Mouse (Mus musculus) limb, embryonic 15.5 days (tissue): Measurements from ENCODE around the gene Nos1ap. TPM values are rescaled to one million over a fixed set of nuclear protein-coding genes. Genes with fewer than 3 reads are reported as not detected.

Experiments
- ATAC-seq: fragments of 200-750 bp; cut with Nextera tagmentation; 2 replicates; pipeline ENCODE4 v1.8.0; 2017; ENCODE audit warnings: low read depth, moderate TSS enrichment; ENCODE audit not compliant: insufficient number of reproducible peaks, low FRiP score, low TSS enrichment
- H3K27ac ChIP-seq: fragments of 300-500 bp; sonication (generic); 2 replicates; pipeline ENCODE4 v1.5.1; 2015; ENCODE audit warnings: moderate library complexity, mild to moderate bottlenecking, inconsistent platforms
- H3K27me3 ChIP-seq: fragments of 300-500 bp; sonication (generic); 2 replicates; pipeline ENCODE4 v1.6.1; 2015; ENCODE audit warnings: inconsistent platforms
- H3K36me3 ChIP-seq: fragments of 300-500 bp; sonication (generic); 2 replicates; pipeline ENCODE4 v1.6.1; 2015; ENCODE audit warnings: inconsistent platforms
- H3K4me1 ChIP-seq: fragments of 300-500 bp; sonication (generic); 2 replicates; pipeline ENCODE4 v1.6.1; 2015; ENCODE audit warnings: inconsistent platforms
- H3K4me2 ChIP-seq: fragments of 300-500 bp; sonication (generic); 2 replicates; pipeline ENCODE4 v1.6.1; 2015; ENCODE audit warnings: mild to moderate bottlenecking, inconsistent platforms
- H3K4me3 ChIP-seq: fragments of 300-500 bp; sonication (generic); 2 replicates; pipeline ENCODE4 v1.5.1; 2015; ENCODE audit warnings: mild to moderate bottlenecking, inconsistent platforms
- H3K9ac ChIP-seq: fragments of 300-500 bp; sonication (generic); 2 replicates; pipeline ENCODE4 v1.6.1; 2015; ENCODE audit warnings: inconsistent platforms
- H3K9me3 ChIP-seq: fragments of 300-500 bp; sonication (generic); 2 replicates; pipeline ENCODE4 v1.6.1; 2016; ENCODE audit warnings: inconsistent platforms
- WGBS: fragments of 180-500 bp; shearing (Covaris S2); methylation state at CpG from one replicate; pipeline ENCODE4 v1.1.7; 2015; 5-methylcytosine and 5-hydroxymethylcytosine counted together
- polyA plus RNA-seq: library from polyadenylated mRNA; unstranded; fragments of >200 nt; fragmentation: Nextera tagmentation; extraction: Ambion mirVana; gene quantifications from 2 replicates; pipeline ENCODE4 v1.2.1, GENCODE M21; 2015

Nos1ap gene
- polyA plus RNA-seq, 1 experiment from 2014 or later = 10.1 TPM

GRCm38 (mm10) chr1:170560768-170561167 lies 28.9 kb downstream of the Nos1ap start:
- no peak overlapping the region for H3K4me2 ChIP-seq
- H3K9ac ChIP-seq = no peak overlapping the region
- no peaks in the 10 kb centered on the region for H3K27me3 ChIP-seq
- no peak overlapping the region for H3K27ac ChIP-seq
- ATAC-seq = no peak
- H3K9me3 ChIP-seq = no peaks in the 10 kb centered on the region
- H3K4me1 ChIP-seq = no peaks in the 10 kb centered on the region
- no peak overlapping the region for H3K4me3 ChIP-seq
- WGBS = 89% methylated on average over 3 of the region's 3 CpGs
- no peaks in the 10 kb centered on the region for H3K36me3 ChIP-seq

- no peak overlapping the region for H3K4me3 ChIP-seq
- 90% methylated on average over 4 of the region's 4 CpGs for WGBS
- H3K9me3 ChIP-seq = no peaks in the 10 kb centered on the region
- ATAC-seq = no peak
- H3K36me3 ChIP-seq = no peaks in the 10 kb centered on the region
- H3K4me1 ChIP-seq = 0 out of 2 replicates have a peak, but pooled peaks cover 3% of the 10 kb centered on the region
- H3K9ac ChIP-seq = no peak overlapping the region
- no peaks in the 10 kb centered on the region for H3K27me3 ChIP-seq
- H3K27ac ChIP-seq = no peak overlapping the region
- H3K4me2 ChIP-seq = no peak overlapping the region
These were observed 31.7 kb downstream of the Nos1ap start for GRCm38 (mm10) chr1:170557962-170558361.

GRCm38 (mm10) chr1:170556696-170557095 lies 33.0 kb downstream of the Nos1ap start:
- 88% methylated on average over 6 of the region's 6 CpGs for WGBS
- Histone ChIP-seq H3K27me3 (no peaks in the 10 kb centered on the region), H3K4me2 (no peak overlapping the region), H3K36me3 (no peaks in the 10 kb centered on the region), H3K9ac (no peak overlapping the region), H3K4me3 (no peak overlapping the region), H3K4me1 (0 out of 2 replicates have a peak, but pooled peaks cover 3% of the 10 kb centered on the region), H3K27ac (no peak overlapping the region), H3K9me3 (no peaks in the 10 kb centered on the region)
- no peak for ATAC-seq

- H3K9ac ChIP-seq = no peak overlapping the region
- no peaks in the 10 kb centered on the region for H3K9me3 ChIP-seq
- WGBS = 43% methylated on average over 3 of the region's 3 CpGs
- 0 out of 2 replicates have a peak, but pooled peaks cover 3% of the 10 kb centered on the region for H3K4me1 ChIP-seq
- H3K27me3 ChIP-seq = no peaks in the 10 kb centered on the region
- no peak overlapping the region for H3K27ac ChIP-seq
- ATAC-seq = no peak; the same call in 1 of the 2 replicates
- no peaks in the 10 kb centered on the region for H3K36me3 ChIP-seq
- H3K4me2 ChIP-seq = no peak overlapping the region
- no peak overlapping the region for H3K4me3 ChIP-seq
These were observed 34.7 kb downstream of the Nos1ap start for GRCm38 (mm10) chr1:170554939-170555293.

GRCm38 (mm10) chr1:170554235-170554938 lies 35.3 kb downstream of the Nos1ap start:
- H3K9me3 ChIP-seq = no peaks in the 10 kb centered on the region
- no peak overlapping the region for H3K4me2 ChIP-seq
- no peak overlapping the region for H3K4me3 ChIP-seq
- no peak overlapping the region for H3K9ac ChIP-seq
- no peak for ATAC-seq
- H3K27me3 ChIP-seq = no peaks in the 10 kb centered on the region
- WGBS = 92% methylated on average over 4 of the region's 4 CpGs
- 0 out of 2 replicates have a peak, but pooled peaks cover 3% of the 10 kb centered on the region for H3K4me1 ChIP-seq
- H3K27ac ChIP-seq = no peak overlapping the region
- no peaks in the 10 kb centered on the region for H3K36me3 ChIP-seq

DNA sequence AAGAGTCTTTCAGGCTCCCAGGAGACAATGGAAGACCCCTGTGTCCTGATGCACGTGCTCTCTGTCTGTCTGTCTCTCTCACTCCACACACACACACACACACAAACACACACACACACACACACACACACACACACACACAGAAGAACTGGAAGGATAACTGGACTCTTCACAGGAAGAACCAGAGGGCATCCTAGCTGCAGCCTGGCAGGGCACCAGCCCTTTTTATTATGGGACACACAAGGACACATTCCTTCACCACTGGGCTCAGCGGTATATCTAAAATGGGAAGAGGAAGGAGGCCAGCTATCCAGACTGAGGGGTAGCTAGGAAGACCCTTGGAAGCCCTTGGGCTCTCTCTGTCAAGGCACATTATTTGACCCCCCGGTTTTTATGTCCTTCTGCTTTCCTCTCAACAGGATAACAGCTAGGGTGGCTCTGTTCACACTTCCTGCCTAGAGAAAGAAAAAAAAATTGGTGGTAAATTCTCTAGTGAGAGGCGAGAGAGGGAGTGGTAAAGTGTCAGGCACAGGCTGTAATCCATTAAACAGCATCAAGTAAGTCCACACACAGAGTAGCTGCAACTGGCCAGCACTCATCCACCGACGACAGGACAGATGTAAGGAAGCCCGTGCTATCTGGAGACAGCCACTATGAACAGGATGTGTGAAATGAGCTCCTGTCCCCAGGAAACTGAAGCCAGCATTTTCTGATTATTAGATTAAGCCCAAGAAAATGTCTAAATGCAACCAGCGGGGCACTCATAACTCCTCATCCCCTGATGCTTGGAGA lies 38.8 kb downstream of the Nos1ap start:
- H3K27ac ChIP-seq = no peak overlapping the region
- no peak overlapping the region for H3K4me2 ChIP-seq
- H3K9ac ChIP-seq = no peak overlapping the region
- no peak overlapping the region for H3K4me3 ChIP-seq
- ATAC-seq = no peak
- WGBS = 35% methylated on average over 8 of the region's 8 CpGs
- H3K9me3 ChIP-seq = no peaks in the 10 kb centered on the region
- H3K4me1 ChIP-seq = peaks cover 8% of the 10 kb centered on the region; the same call in 1 of the 2 replicates
- H3K36me3 ChIP-seq = no peaks in the 10 kb centered on the region
- H3K27me3 ChIP-seq = no peaks in the 10 kb centered on the region

GRCm38 (mm10) chr1:170549059-170549458 lies 40.6 kb downstream of the Nos1ap start:
- no peak for ATAC-seq
- Histone ChIP-seq H3K27me3 (no peaks in the 10 kb centered on the region), H3K9me3 (no peaks in the 10 kb centered on the region), H3K36me3 (no peaks in the 10 kb centered on the region), H3K27ac (no peak overlapping the region), H3K4me1 (peaks cover 5% of the 10 kb centered on the region; the same call in 1 of the 2 replicates), H3K9ac (no peak overlapping the region), H3K4me3 (no peak overlapping the region), H3K4me2 (no peak overlapping the region)
- WGBS = 37% methylated on average over 9 of the region's 9 CpGs

DNA sequence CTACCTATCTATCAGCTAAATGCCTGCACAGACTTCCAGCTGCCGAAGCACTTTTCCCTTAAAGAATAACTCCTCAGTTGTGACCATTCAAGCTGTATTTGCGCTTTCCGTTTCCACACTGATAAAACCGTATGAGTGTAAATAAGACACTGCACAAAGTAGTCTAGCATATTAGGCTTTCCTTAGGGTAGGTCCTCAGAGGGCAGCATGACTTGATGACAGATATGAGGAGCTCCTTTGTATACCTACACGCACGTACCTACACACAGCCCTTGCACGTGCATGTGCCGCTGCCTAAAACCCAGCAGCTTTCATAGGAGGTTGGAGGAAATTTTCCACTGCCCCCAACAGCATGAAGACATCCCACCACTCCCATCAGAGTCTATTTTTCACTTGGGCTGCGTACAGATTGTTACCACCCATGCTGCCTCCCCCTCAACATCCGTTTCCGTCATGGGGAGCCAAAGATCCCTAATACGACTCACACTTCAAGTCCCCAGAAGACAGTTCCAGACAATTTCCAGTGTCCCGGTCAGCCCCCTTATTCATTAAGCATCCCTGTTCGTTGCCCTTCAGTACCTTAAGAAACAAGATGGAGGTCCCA lies 41.4 kb downstream of the Nos1ap start:
- H3K9ac ChIP-seq = no peak overlapping the region
- no peaks in the 10 kb centered on the region for H3K36me3 ChIP-seq
- H3K4me1 ChIP-seq = peaks cover 5% of the 10 kb centered on the region; the same call in 1 of the 2 replicates
- H3K4me3 ChIP-seq = no peak overlapping the region
- no peak for ATAC-seq
- no peak overlapping the region for H3K4me2 ChIP-seq
- H3K9me3 ChIP-seq = no peaks in the 10 kb centered on the region
- WGBS = 85% methylated on average over 14 of the region's 14 CpGs
- no peaks in the 10 kb centered on the region for H3K27me3 ChIP-seq
- H3K27ac ChIP-seq = no peak overlapping the region

DNA sequence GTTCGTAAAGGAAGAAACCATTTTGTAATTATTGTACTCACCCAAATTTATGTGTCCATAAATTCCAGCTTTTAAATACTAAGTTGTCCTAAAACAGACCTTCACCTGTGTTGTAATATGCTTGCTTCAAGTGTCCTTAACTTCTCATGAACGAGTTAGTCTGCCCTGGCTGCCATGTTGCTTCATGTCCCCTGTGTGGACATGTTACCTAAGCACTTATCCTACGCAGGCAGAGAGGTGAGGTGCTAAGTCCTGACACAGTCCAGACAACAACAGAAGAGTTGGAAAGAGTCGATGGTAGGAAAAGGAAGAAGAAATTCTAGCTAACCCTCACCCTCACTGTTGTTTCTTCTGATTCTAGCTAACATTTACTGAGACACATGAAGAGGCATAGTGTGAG lies 43.4 kb downstream of the Nos1ap start:
- Histone ChIP-seq H3K9ac (no peak overlapping the region), H3K4me2 (no peak overlapping the region), H3K27ac (no peak overlapping the region), H3K36me3 (no peaks in the 10 kb centered on the region), H3K4me3 (no peak overlapping the region), H3K27me3 (no peaks in the 10 kb centered on the region), H3K9me3 (no peaks in the 10 kb centered on the region), H3K4me1 (peaks cover 5% of the 10 kb centered on the region; the same call in 1 of the 2 replicates)
- ATAC-seq = no peak
- WGBS = 82% methylated on average over 4 of the region's 4 CpGs

- H3K4me1 ChIP-seq = peaks cover 5% of the 10 kb centered on the region; the same call in 1 of the 2 replicates
- H3K36me3 ChIP-seq = no peaks in the 10 kb centered on the region
- ATAC-seq = no peak
- no peaks in the 10 kb centered on the region for H3K9me3 ChIP-seq
- no peak overlapping the region for H3K4me3 ChIP-seq
- no peak overlapping the region for H3K9ac ChIP-seq
- 87% methylated on average over 6 of the region's 6 CpGs for WGBS
- H3K27ac ChIP-seq = no peak overlapping the region
- no peaks in the 10 kb centered on the region for H3K27me3 ChIP-seq
- no peak overlapping the region for H3K4me2 ChIP-seq
These were observed 44.4 kb downstream of the Nos1ap start for GRCm38 (mm10) chr1:170545286-170545685.

GRCm38 (mm10) chr1:170539507-170539906 lies 50.2 kb downstream of the Nos1ap start:
- no peak for ATAC-seq
- Histone ChIP-seq H3K4me3 (no peak overlapping the region), H3K27me3 (no peaks in the 10 kb centered on the region), H3K4me1 (0 out of 2 replicates have a peak, but pooled peaks cover 5% of the 10 kb centered on the region), H3K9me3 (no peaks in the 10 kb centered on the region), H3K4me2 (no peak overlapping the region), H3K36me3 (no peaks in the 10 kb centered on the region), H3K27ac (no peak overlapping the region), H3K9ac (no peak overlapping the region)
- 82% methylated on average over 2 of the region's 3 CpGs for WGBS
